Mouse (Mus musculus): Measurements from ENCODE around the gene Klhl22.

Klhl22 gene

DNA sequence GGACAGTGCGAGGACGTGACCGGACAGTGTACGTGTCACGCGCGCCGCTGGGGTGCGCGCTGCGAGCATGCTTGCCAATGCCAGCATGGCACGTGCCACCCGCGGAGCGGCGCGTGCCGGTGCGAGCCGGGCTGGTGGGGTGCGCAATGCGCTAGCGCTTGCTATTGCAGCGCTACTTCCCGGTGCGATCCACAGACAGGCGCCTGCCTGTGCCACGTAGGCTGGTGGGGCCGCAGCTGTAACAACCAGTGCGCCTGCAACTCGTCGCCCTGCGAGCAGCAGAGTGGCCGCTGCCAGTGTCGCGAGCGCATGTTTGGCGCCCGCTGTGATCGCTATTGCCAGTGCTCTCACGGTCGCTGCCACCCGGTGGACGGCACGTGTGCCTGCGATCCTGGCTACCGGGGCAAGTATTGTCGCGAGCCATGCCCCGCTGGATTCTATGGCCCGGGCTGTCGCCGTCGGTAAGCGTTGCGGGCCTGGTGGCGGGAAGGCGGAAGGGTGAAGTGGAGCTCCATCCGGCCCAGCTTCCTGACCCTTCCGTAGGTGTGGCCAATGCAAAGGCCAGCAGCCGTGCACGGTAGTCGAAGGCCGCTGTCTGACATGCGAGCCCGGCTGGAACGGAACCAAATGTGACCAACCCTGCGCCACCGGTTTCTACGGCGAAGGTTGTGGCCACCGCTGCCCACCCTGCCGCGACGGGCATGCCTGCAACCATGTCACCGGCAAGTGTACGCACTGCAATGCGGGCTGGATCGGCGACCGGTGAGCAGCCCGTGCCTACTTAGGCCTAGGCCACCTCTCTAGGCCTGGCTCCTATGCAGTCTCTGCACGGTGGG lies 43.6 kb downstream of the Klhl22 start:
- peak; percentile 23 for DNase-seq

DNA sequence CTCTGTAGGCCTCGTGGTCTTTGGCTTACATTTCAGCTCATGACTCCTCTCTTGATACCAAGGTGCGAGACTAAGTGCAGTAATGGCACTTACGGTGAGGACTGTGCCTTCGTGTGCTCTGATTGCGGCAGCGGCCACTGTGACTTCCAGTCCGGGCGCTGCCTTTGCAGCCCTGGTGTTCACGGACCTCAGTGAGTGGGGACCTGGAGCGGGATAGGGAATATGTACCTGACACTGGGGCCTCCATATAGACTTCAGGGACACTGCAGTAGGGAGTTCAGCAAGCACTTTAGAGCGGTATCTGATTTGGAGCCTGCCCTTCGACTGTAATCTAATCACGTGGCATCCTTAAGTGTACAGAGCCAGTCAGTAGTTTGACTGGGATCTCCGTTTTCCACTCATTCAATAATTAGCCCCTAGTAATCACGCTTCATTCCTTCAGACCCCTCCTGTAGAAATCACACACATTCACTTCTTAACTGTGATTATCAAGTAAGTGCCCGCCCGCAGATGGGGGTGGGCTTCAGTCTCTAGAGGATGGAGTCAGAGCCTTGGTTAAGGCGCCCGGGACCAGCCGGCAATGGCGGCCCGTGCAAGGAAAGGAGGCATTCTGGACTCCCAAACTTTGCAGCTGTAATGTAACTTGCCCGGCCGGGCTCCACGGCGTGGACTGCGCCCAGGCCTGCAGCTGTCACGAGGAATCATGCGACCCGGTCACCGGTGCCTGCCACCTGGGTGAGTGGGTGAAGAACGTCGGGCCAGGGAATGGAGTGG lies 44.4 kb downstream of the Klhl22 start:
- DNase-seq = no peak

DNA sequence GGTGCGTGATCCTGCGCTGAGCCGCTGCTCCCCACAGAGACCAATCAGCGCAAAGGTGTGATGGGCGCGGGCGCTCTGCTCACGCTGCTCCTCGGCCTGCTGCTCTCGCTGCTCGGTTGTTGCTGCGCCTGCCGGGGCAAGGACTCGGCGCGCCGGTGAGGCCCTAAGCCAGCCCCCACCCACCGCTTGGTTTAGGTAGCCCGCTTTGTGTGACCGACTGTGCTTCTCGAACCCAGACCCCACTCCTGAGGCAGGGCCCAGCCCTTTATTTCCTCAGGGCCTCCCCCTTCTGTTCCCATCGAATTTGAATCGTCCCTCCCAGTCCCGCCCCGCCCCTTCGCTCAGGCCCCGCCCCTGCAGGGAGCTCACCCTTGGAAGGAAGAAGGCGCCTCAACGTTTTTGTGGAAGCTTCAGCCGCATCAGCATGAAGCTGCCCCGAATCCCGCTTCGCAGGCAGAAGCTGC lies 45.1 kb downstream of the Klhl22 start:
- peak; percentile 44 for DNase-seq

DNA sequence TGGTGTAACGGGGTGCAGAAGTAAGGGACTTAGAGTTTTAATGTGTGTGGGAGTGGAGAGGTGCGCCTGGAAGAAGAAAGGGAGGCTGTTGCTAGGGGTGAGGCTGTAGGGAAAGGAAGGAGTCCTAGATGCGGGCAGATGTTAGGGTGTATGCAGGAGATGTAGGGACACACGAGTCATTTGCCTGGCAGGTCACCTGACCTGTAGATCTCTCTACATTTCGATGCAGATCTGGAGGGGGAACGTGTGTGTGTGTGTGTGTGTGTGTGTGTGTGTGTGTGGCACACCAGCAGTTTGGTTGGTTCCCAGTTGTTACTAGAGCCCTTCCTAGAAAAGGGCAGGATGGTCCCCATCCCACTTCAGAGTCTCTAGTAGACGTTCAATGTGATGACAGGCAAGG lies 45.6 kb downstream of the Klhl22 start:
- no peak for DNase-seq

DNA sequence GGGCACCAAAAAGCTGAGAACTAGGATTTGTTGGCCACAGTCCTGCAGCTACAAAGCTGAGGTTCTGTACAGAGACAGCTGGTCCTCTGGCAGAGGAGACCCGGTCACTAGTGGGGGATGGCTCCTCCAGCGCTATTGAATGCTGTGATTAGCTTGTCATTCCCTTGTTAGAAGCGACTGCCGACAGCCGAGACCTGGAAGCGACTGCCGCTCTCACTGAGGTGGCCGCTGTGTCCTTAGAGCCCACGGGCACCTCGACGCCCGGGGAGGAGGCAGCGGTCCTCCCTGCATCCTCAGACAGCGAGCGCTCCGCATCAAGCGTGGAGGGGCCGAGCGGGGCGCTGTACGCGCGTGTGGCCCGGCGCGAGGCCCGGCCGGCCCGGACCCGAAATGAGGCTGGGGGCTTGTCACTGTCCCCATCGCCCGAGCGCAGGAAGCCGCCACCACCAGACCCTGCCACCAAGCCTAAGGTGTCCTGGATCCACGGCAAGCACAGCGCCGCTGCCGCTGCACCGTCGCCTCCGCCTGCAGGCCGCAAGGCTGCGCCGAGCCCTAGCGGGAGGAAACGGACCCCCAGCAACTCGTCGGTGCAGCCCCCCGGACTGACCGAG lies 47.3 kb downstream of the Klhl22 start:
- DNase-seq = no peak

DNA sequence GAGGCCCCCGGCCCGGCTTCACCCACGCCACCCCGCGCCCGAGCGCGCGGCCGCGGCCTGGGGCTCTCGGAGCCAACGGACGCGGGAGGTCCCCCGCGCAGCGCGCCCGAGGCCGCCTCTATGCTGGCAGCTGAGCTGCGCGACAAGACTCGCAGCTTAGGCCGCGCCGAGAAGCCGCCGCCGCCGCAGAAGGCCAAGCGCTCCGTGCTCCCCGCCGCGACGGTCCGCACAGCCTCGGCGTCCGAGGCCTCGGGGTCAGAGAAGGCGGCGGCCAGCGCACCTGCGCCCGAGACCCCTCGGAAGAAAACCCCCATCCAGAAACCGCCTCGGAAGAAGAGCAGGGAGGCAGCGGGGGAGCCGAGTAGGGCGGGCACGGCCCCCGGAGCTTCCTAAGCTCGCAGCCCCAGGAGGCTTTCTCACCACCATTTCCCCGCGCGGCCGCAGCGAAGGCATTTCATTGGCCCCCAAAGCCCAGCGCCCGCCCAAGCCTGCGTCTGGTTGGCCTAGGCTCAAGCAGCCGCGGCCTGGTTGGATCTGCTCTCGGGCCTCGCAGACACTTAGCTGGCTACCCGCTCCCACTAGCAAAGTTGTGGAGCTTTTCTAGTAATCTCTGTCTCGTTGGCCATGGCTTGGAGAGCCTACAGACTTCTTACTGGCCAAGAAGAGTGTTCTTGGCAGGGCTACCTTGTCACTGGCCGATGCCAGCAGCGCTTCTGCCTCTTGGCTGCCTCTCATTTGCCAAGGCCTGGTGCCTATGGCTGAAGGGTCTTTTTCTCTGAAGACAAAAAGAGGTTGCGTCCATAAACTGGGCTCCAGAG lies 48.0 kb downstream of the Klhl22 start:
- peak; percentile 94 for DNase-seq

DNA sequence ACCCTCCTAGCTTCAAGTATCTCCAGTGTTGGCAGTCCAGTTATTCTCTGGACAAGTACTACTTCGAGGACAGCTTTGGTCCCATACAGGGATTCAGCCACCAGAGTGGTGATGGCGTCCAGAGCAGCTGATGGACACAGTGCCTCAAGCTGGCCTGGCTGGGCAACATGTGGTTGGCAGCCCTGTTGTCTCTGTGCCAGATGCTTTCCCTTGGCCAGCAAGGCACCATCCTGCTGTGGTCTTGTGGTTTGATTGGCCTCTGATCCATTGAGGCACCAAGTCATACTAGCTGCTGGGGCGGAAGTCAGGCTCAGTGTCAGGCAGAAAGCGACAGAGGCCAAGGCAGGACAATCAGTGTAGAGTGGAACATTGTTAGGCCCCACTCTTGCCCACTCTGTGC lies 49.7 kb downstream of the Klhl22 start:
- no peak for DNase-seq

DNA sequence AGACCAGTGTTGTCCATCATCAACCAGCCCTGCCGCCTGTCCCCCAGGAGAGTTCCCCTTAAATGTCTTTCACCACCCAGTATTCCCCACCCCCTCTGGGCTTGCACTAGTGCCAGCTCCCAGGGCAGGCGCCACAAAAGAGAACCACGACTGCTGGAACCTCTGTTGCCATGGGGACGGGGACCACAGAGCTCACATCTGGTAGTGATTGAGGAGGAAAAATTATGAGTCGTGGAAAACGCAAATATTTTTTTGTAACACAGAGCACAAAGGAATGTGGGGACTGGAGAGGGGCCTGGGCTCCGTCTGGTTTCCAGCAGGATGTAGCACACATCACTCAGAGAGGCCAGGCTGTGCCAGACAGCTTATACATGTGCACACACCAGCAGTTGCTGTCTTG lies 50.3 kb downstream of the Klhl22 start:
- no peak for DNase-seq

DNA sequence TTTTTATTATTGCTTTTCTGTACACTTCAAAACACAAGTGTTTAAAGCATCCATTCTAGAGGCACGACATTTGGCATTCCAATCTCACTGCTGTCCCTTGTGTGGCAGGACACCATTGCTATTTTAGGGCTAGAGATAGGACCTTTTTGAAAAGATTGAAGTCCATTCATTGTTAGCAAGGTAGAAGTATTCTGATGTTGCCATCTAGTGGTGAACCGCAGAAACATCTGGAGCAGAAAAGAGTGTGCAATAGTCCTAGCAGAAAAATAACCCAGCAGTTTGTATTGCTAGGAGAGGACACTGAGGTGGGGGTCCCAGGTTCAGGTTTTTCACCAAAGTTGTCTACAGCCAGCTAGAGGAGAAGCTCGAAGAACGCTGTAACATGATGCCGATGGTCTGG lies 52.7 kb downstream of the Klhl22 start:
- DNase-seq = peak; percentile 36

DNA sequence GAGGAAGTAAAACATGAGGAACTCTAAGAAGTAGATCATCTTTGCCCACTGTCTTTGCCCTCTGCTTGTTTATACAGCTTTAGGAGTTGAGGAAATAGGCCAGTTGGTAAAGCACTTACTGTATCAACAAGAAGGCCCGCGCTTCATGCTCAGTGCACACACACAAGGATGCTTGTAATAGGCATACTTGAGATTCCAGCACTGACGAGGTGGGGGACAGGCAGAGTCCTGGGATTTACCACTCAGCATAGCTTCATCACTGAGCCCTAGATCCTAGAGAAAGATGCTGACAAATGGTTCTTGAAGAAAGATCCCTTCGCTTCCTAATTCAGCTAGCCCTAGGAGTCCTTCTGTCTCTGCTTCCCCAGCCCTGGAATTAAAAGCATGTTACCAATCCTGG lies 53.8 kb downstream of the Klhl22 start:
- DNase-seq = no peak

DNA sequence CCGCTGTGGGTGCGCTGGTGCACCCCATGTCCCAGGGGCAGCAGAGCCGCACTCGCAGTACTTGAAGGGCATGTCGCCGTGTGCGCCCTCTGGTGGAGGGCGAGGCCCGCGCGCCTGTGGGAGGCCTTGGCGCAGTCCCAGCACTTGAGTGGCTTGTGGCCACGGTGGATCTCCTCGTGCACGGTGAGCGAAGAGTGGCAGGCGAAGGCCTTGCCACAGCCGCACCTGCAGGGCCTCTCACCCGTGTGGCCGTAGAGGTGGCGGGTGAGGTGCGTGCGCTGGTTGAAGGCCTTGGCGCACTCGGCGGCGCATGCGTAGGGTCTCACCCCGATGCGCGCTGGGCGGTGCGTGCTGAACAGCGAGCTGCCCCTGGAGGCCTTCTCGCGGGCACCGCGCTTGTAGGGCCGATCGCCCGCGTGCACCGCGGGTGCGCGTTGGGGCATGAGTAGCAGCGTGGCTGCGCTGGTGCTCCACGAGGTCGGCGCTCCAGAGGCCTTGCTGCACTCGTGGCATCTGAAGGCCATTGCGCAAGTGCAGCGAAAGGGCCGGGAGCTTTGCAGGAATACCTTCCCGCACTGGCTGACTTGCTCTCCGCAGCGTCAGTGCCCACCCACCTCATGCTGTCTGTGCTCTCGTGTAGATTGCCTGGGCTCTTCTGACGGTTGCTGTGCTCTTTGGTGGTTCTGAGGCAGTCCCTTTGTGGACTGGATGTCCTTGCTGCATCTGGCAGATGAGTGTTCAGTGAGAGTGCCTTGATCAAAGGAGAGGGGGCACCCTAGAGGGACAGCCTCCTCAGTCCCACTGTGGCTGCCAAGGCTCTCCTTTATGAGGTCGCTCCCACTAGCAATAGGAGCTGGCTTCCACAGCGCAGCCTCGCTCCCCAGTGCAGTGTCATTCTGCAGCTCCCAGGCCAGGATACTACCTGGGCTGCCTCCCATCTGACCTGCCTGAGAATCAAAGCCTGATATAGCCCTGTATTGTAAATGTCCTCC lies 56.3 kb downstream of the Klhl22 start:
- DNase-seq = peak; percentile 82

DNA sequence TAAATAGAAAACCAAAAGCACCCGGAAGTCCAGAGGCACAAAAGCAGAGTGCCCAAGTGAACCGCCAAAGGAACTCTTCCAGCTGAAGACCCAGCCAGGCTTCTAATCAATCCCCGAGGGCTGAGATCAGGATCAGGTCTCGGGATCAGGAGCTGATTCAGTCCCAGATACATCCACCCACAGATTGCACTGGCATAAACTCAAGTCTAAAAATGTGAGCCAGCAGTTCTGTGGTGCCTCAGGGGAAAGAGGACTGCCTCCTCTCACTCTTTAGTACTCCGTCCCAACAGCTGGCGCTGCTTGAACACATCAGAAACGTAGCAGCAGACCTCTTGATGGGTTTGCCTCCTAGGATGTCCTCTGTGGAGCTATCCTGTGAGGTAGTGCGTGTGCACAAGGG lies 57.1 kb downstream of the Klhl22 start:
- no peak for DNase-seq

DNA sequence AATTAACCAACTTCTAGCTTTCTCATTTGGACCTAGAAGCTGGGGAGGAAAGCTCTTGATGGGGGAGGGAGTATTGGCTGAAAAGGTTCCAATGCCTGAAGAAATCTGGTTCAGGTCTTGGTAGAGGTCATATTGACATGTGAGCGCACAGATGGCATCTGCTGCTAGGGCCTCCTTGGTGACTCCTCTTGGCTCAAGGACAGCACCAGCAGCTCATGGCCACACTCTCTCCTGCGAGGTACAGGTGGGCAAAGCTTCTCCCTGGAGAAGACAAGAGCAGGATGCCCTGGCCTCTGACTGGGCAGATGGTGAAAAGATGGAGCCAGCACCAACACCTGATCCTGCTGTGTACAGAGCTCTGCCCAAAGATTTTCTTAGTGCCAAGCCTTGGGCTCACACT lies 67.1 kb downstream of the Klhl22 start:
- no peak for DNase-seq

DNA sequence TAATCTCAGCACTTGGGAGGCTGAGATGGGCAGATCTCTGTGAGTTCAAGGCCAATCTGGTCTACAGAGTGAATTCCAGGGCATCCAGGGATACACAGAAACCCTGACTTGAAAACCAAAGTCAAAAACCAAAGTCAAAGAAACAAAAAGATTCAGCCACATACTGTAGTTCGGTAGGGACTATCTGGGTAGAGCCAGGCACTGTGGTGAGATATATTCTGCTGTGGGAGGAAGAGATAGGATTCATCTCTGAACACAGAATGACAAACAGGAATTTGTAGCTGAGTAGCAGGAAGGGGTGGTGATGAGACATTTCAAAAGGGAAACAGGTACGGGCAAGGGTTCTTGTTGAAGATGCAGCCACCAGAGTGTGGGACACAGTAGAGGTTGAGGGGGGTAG lies 68.8 kb downstream of the Klhl22 start:
- DNase-seq = no peak

DNA sequence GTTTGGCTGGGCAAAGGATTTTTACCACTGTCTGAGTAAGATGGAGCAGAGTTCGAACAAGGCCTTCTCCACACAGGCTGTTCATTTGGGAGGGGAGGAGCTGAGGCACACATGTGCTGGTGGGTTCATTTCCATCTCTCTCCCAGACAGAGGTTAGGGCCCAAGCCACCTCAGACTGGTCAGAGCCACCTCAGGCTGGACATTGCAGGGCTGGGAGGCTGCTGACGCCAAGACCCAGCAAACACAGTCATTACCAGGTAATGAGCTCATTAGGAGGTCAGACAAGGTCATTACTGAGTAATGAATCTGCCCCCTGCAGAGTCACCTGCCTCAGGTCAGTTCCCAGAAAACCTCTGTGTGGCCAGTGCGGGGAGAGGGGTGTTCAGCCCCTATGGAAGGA lies 69.4 kb downstream of the Klhl22 start:
- no peak for DNase-seq

DNA sequence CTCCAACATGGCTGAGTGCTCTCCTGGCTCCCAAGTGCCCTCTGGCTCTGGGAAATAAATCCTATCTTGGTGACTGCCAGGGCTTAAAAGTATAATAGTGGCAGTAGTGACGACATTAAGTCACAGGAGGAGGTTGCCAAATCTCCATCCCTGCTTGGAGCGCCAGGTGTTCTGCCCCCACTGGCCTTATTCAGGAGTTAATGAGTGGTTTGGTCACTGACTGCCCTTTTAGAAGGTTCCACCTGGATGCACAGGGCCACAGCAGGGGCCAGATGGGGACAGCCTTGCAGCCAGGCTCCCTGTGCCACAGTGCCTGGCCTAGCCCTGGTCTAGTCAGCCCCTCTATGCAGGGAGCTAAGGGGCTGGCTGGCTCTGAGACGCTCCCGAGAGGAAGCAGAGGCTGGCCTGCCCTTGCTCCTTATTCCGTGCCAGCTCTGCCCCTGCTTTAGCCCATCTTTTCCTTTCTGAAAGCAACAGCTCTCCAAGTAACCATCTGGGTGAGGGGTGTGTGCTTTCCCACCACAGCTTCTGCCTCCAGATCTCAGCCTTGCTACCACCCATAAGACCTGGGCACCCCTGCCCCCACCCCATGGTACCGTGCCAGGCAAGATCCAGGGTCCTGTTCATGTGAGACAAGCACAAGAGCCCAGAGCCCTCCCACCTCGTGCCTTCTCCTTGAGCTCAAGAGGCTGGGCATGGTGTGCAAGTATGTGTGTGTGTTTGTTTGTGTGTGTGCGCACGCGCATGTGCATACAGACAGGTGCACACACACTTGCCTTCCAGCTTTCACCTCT lies 71.2 kb downstream of the Klhl22 start:
- DNase-seq = no peak

DNA sequence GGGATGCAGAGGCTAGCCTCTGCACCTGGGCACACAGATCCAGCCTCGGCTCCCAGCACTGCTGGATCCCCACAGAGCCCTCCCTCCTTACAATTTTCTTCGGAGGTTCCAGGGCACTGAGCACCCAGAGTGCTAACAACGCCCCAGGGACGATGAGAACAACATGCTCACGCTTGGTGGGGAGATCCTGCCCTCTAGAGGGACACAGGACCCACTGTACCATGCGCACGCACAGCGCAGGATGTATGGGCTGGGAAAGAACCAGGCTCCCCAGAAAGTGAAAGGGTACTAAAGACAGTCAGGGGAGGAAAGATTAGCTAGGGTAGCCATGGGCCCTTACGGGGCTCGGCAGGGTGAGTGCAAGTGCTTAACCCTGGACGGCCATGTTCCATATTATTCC lies 72.4 kb downstream of the Klhl22 start:
- no peak for DNase-seq

DNA sequence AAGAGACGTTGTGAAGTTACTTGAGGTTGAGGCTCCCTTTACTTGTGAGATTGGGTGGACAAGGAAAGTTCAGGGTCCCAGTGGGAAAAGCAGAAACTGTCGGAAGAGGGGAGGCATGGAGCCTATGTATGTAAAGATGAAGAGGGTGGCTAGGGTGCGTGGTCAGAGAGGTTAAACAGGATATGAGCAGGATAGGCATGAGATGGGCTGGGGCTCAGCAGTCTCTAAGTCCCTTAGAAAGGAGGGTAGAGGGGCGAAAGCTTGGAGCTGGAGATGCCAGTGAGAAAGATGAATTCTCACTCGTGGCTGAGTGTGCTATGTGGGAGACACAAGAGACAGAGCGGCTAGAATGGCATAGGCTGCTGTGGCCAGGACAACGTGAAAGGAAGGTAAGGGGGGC lies 73.4 kb downstream of the Klhl22 start, which contains the start of gene B830017H08Rik:
B830017H08Rik (plus strand) TSS at position 301 of the 400 bp plus-strand sequence.
- no peak for DNase-seq

DNA sequence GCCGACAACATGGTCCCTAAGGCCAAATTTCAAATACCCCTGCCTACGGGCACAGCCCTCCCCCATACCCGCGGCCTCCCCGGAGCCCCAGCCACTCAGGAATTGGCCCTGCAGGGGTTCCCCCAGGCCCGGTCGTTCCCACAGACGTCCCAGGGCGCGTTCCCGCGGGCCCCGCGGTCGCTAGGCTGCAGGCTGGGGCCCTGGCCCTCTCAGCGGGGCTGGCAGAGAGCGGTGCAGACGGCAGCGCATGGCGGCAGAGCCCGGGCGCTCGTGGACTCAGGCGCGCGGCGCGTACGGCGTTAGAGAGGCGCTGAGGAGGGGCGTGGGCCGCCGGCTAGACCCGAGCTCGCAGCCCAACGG lies 73.9 kb downstream of the Klhl22 start:
- DNase-seq = no peak

DNA sequence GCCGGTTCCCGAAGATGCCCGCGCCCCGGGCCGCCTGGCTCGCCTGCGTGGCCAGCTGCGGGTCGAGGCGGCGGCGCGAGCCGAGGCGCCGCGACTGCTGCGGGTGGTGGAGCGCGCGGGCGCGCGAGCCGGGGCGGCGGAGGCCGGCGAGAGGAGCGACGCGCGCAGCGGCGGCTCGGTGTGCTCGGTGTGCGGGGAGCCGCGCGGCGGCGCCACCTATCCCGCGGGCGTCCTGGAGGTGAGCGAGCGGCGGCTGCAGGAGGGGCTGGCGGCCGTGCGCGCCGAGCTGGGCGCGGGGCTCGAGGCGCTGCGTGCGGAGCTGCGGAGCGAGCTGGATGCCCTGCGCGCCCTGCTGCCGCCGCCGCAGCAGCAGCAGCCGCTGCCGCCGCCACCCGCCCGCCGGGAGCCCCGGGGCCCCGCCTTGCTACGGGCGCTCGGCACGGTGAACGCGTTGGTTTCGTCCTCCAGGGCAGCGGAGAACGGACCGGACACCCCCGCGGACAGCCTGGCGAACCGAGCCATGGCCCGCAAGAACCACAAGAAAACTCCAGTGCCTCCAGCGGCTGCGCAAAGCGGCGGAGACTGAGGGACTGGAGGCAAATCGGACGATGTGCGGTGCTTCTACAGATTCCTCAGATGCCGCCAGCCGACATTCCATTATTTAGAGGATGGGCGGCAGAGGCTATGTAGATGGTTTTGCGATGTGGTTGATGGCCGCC lies 74.4 kb downstream of the Klhl22 start:
- no peak for DNase-seq
